Mouse (Mus musculus): Measurements from ENCODE around the gene Tbrg4.

DNA sequence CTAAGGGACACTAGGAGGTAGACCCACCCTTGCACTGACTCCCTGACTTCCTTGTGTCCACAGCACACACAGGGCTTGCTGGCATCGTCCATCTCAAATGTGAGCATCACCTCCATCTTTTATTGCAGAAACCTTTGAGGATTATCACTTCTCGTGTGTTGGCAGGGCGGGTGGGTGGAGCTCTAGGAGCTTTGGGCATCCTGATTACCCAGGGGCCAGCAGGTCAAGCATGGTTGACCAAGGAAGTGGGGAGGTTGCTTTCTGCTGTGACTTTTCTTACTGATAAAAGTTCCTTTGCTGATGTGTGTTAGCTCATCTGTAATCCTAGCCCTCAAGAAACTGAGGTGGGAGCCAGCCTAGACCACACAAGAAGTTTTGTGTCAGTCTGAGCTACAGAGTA is 49.7 kb downstream of the Tbrg4 start:
- TF ChIP-seq CTCF (IDR thresholded peaks at IDR 0.05; ENCODE audit: low read depth), result no peak
- TF ChIP-seq EP300 (IDR thresholded peaks at IDR 0.05; ENCODE audit: low read depth), result no peak

All from liver, postnatal 0 days (tissue).